Mouse (Mus musculus) erythroblast, adult 5-6 weeks (primary cell): ENCODE data around the gene Spats2l. TPM values are rescaled to one million over a fixed set of nuclear protein-coding genes. Genes with fewer than 3 reads are reported as not detected.

Experiments
- ATAC-seq: replicated peaks from 2 replicates; pipeline ENCODE4 v1.8.0; 2016; ENCODE audit warnings: moderate number of reproducible peaks, mild to moderate bottlenecking, moderate TSS enrichment, inconsistent platforms; ENCODE audit not compliant: poor library complexity, low FRiP score, severe bottlenecking
- total RNA-seq, 2 experiments: library from RNA; stranded (forward) in 1 of 2; stranded (reverse) in 1 of 2; fragments of 150-400 nt in 1 of 2; fragments of 200-764, 138-1000 nt in 1 of 2; gene quantifications; 2 replicates each; pipeline versions ENCODE4 v1.2.3 to v1.2.4; 2015 to 2017; ENCODE audit warnings: low replicate concordance in 2 of 2

The Spats2l gene
- total RNA-seq, 2 experiments from 2014 or later, result 0.19 TPM; not detected in 1

DNA sequence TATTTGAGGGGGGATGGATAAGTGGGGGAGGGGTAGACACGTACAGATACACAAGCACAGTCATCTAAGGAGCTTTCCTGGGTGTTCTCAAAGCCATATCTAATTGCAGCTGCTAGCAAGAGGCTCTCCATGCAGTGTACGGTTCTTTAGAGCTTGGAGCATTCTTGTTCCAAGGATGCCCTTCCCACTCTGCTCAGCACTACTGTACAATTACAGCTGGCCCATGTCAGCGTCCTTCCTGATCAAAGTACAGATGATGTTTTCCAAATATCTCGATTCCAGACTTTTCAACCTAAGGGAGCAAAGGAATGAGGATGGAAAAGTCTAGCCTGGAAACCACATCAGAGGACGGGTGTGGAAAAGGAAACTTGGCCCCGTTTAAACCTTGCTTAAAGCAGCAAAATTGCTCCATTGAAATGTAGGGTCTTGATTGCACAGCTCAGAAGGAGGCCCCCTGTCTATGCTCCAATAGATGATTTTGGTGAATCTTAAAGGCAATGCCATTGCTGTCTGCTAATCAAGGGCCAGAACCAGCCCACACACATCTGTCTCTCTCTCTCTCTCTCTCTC lies 46.6 kb downstream of the Spats2l start:
- no peak for ATAC-seq

- no peak for ATAC-seq
Observed at GRCm38 (mm10) chr1:57824966-57825759, 51.2 kb downstream of the Spats2l start.

GRCm38 (mm10) chr1:57826245-57826644 lies 52.3 kb downstream of the Spats2l start:
- no peak for ATAC-seq

DNA sequence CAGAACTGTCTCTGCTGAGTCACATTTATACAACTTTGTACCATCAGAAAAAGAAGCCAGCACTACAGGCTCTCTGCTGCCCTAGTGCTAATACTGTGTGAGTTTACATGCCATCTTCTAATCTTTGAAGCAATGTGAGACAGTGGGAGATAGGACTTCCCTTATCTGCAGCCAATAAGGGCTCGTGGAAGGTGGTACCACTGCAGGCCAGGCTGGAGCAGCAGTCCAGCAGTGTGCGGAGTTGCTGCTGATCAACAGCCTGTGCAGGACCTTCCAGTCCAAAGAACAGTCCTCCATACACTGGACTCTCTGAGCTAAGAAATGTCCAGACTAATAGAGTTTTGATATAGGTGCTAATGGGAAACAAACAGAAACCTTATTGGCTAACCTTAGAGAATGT lies 59.2 kb downstream of the Spats2l start:
- ATAC-seq, result no peak

DNA sequence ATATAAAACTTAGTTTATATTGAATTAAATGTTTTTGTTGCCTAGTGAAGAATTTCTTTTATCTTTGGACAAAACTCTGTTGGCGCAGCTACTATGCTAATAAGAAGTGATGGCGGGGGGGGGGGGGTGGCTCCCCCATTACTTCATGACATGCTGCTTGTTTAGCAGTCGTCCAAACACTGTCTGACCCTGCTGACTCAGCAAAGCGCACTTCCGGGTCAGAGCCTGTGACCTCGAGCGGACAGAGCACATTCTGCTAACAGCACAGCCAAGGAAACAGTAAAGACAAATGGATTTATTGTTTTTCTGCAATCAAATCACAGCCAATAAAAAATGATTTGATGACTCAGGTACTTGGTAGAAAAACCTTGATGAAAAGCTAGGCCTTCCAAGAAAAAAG lies 61.2 kb downstream of the Spats2l start:
- ATAC-seq, result no peak

GRCm38 (mm10) chr1:57836686-57837317 lies 62.8 kb downstream of the Spats2l start:
- ATAC-seq, result no peak

DNA sequence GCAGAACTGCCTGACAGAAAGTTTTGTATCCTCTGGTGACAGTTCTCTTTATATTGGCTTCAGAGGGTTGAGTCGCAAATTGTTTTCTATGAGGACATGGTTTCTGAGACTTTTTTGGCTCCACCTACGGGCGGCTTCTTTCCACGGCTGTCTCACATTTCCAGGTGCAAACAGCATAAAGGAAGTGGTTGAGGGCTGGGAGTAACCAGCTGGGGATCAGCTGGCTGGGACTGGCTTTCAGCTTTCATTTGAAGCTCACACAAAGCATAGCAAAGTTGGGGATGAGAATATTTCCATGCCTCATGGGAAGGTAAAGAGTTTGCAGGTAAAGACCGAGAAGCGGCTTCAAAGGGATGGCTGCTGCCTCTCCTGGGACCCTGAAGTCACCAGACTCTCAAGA lies 65.9 kb downstream of the Spats2l start:
- no peak for ATAC-seq

DNA sequence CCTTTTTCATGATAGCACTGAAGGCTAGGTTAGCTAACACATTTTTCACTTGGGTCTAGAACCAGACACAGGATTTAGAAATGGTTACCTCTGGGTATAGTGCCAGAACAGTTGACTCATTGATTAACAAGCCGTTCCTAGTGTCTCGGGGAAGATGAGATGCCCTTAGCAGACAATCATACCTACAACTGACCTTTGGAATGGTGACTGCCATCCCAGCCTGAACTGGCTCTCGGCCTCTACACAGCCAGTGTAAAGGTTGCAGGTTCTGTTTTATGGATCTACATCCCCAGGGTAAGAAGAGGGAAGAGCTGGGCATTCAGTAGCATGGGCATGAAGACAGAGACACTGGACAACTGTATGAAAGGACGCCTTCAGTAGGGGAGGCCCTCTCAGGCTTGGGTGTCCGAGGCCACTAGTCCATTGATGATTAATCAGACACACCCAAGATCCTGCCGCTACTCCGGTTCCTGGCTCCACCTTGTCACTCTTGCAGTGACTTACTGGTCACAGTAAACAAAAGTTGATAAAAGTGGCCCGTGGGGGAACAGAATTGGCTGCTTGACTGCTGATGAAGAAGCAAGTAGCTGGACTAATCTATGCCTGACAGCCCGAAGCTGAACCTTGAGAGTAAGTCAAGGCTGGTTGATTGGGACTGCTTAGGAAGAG lies 71.2 kb downstream of the Spats2l start:
- no peak for ATAC-seq

DNA sequence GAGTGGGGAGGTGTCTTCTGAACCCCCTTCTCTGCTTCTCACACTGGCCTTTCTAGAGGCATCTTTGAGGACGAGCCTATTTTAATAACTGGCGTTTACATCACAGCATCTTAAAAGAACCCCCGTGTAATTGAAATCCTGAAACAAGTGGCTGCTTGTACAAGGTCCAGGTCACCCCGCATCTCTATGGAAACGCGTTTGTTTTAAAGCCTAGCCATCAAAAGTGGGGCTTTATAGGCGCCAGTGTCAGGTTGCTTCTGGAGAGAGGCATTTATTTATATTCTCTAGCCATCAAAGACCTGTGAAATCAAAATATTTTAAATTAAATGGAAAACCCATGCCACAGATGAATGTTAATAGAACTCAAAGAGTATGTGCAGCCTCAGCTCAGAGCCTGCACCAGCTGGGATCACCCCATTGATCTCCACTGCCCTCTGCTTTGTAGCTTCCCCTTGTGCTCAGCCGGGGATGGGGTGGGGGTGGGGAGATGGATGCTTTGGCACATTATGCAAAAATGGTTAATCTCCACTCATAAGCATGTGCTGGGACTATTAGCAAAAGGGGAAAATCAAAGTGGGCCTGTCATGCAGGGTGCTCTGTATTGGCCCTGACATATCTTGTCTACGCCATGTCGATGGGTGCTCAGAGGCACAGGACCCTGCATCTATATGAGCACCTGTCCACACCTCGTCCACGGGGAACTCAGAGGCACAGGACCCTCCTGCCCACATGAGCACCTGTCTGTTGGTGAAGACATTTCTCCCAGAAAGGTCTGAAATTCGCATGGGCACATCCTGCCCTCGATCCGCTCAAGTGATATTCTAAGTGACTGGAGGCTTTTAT lies 73.1 kb downstream of the Spats2l start:
- ATAC-seq, result no peak

GRCm38 (mm10) chr1:57849087-57849486 lies 75.1 kb downstream of the Spats2l start:
- ATAC-seq, result no peak

DNA sequence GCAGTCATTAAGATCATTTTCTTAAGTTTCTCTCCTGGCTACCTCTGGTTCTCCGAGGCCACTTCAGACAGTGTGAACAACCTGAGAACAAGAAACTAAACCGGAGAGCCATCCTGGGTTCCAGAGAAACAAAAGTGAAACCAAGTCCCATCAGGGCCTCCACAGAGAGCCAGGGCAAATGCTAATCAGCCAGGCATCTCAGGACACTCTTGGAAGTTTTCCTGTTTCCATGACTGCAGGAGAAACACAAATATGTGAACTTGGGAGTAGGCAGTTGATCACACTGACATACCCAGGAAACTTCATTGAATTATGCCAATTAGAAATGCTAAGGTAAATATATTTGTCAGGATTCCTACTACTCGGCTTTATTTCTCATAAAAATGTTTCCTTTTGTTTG lies 76.0 kb downstream of the Spats2l start:
- ATAC-seq, result no peak

GRCm38 (mm10) chr1:57851871-57852270 lies 77.9 kb downstream of the Spats2l start:
- no peak for ATAC-seq

DNA sequence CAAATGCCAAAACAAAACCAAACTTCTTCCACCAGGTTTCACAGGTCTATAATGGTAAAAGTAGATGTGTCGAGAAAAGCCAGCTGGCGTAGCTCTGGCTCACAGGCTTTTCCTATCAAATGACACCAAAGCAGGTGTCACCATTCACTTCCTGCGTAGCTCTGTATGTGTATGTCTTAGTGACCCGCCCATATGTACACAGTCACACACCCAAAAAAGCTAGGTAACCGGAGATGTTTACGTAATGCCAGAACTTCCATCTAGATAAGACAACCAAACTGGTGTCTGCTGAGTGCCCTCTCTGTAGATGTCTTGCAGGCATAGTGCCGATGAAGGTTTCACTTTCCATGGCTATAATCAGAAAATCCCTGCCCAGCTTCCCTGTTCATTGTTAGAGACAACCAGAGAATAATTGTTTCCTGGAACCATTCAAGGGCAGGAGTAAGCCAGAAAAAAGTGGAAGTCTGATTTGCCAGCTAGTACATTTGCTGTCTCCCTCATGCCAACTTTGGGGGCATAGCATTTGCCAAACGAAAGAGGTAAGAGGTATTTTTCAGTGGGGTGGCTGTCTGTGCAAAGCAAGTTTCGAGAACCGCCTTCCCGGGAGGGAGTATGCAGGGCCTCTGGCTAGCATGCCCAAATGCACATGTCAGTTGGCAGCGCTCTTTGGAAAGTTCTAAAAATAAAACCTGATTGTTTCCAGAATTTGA lies 78.8 kb downstream of the Spats2l start:
- no peak for ATAC-seq

- no peak for ATAC-seq
Observed at GRCm38 (mm10) chr1:57857799-57858198, 83.8 kb downstream of the Spats2l start.

- ATAC-seq, result no peak
Observed at GRCm38 (mm10) chr1:57862024-57862423, 88.1 kb downstream of the Spats2l start.

DNA sequence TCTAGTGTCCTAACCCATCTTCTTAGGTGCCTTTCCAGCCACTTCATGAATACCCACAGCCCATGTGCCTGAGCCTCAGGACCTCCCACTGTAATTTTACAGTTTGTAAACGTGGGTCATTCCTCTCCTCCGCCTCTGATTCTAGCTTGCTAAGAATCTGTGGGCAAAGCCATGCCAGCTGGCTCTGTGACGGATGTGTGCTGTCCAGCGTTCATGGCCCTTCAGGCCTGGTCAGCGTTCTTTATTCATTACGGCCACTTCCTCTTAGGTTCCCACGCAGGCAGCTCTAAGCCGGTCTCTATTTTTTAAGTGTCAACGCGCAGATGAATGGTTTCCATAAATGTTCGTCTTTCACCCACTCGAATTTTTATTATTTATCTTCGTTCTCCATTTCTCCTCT lies 94.7 kb downstream of the Spats2l start:
- ATAC-seq, result no peak

DNA sequence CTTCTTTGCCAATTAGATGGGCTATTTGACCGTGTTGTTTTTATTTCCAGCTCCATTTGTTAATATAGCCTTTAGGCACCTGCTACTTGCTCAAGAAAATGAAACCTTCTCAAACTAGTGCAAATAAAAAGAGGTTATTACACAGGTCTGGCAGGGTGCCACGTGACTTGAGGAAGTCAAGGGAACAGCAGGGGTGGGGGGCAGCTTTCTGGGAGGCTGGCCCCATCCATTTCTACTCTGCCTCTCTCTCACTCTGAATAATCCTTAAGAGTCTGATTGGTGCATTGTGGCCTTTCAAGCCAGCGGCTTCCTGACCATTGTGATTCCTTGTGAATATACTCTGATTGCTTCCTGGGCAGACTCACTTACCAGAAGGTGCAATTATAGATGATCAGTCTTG lies 98.0 kb downstream of the Spats2l start:
- ATAC-seq, result no peak

GRCm38 (mm10) chr1:57873996-57874395 lies 100.0 kb downstream of the Spats2l start:
- ATAC-seq, result no peak

DNA sequence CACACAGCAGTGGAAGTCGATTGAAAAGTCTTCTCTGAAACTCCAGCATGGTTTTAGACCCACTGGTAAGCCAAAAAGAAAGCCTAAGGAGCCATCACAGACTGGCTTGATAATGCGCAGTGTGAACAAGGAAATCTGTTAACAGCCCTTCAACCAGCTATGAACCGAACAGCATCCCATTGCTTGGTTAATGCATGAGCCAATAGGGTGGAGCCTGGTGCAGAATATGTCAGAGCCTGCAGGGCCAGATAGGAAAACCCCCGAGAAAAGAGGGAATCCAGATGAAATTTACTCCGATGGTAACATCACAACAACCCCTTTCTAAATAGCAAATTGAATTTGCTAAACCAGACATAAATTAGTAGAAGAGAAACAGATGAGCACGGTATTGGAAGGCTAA lies 101.1 kb downstream of the Spats2l start:
- ATAC-seq, result no peak
